Mouse (Mus musculus) testis, adult 2 months (tissue): ENCODE results near the gene Oser1.

Source experiments
- CTCF ChIP-seq: fragments of 200-500 bp; IDR thresholded peaks from 2 replicates; pipeline ENCODE4 v1.5.1; 2012; ENCODE audit warnings: low read depth, mild to moderate bottlenecking, inconsistent platforms, low read length, moderate library complexity; ENCODE audit not compliant: control insufficient read depth, insufficient read depth, insufficient replicate concordance
- POLR2A ChIP-seq: fragments of 200-500 bp; IDR thresholded peaks from 2 replicates; pipeline ENCODE4 v1.6.1; 2012; ENCODE audit warnings: low read depth, mild to moderate bottlenecking, inconsistent platforms, low read length, moderate library complexity; ENCODE audit not compliant: control insufficient read depth

DNA sequence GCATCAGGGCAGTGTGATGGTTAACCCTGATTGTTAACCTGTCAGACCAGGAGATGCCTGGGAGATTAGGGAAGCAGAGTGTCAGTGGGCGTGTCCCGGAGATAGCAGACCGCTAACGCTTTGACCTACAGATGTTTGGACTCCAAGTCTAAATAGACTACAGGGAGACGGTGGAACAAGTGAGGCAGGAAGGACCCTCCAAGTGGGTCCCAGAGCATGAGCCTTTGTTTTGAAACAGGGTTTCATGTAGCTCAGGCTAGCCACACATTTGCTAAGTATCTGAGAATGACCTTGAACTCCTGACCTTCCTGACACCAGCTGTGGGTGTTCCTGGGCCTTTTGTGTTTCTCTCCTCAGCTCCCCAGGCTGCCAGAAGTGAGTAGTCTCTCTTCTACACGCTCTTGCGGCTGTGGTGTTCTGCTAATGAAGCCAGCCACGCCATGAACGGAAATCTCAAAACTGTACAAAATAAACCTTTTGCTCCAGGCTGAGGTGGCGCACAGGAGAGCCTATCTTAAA is 38.8 kb upstream of the Oser1 start:
- TF ChIP-seq POLR2A (no peak), CTCF (no peak)
